Comparison of ENCODE assay signal across 32 mouse cellular contexts in the genomic region with DNA sequence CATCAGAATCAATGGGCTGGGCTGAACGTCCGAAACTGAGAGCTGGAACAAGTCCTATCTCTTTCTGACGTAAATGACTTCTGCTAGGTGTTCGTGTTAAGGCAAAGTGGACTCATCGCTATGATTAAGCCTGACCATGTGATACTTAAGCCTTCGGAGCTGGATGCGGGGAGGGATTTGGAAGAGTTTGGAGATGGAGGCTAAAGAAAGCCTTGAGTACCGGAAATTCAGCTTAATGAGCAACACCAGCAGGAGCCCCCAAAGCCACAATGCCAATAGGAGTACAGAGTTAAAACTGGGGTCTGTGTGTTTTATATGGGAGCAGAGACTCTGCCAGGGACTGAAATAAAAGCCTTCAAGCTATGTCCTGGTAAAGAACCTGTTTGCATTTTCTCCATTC. TPM values are rescaled to one million over a fixed set of nuclear protein-coding genes. Genes with fewer than 3 reads are reported as not detected.
"Had no signal": no experiment of that assay in that cellular context is flagged by ENCODE, and none has a peak within 500 bp of the region (broad histone marks: within the 10 kb centered on the region; RNA-seq: fewer than 3 reads in every experiment).

No protein-coding gene starts in this region.

- H3K27me3 ChIP-seq: limb, embryonic 12.5 days; limb, embryonic 13.5 days; limb, embryonic 15.5 days; liver, embryonic 15.5 days; lung, embryonic 15.5 days; midbrain, embryonic 13.5 days; midbrain, embryonic 15.5 days; neural tube, embryonic 12.5 days had no signal

- H3K9ac ChIP-seq: limb, embryonic 12.5 days; limb, embryonic 13.5 days; limb, embryonic 15.5 days; liver, embryonic 12.5 days; liver, embryonic 13.5 days; liver, embryonic 14.5 days; liver, embryonic 15.5 days; liver, postnatal 0 days; lung, embryonic 14.5 days; lung, embryonic 15.5 days; midbrain, embryonic 12.5 days; midbrain, embryonic 13.5 days; midbrain, embryonic 15.5 days; neural tube, embryonic 12.5 days had no signal

- H3K4me1 ChIP-seq: limb, embryonic 10.5 days; limb, embryonic 13.5 days; limb, embryonic 15.5 days; liver, embryonic 15.5 days; neural tube, embryonic 12.5 days had no signal

- H3K9me3 ChIP-seq: limb, embryonic 10.5 days; limb, embryonic 12.5 days; limb, embryonic 13.5 days; limb, embryonic 15.5 days; liver, embryonic 12.5 days; liver, embryonic 13.5 days; liver, embryonic 15.5 days; lung, embryonic 15.5 days; midbrain, embryonic 10.5 days; midbrain, embryonic 12.5 days; midbrain, embryonic 13.5 days; midbrain, embryonic 15.5 days; neural tube, embryonic 12.5 days had no signal

- H3K4me3 ChIP-seq: limb, embryonic 10.5 days; limb, embryonic 12.5 days; limb, embryonic 13.5 days; limb, embryonic 15.5 days; liver, embryonic 12.5 days; liver, embryonic 13.5 days; liver, embryonic 15.5 days; lung, embryonic 15.5 days; megakaryocyte, embryonic 14.5 days; midbrain, embryonic 10.5 days; midbrain, embryonic 12.5 days; midbrain, embryonic 13.5 days; midbrain, embryonic 15.5 days; myocyte; neural tube, embryonic 12.5 days had no signal

- DNase-seq: left cerebral cortex, postnatal 4 days; liver; liver, embryonic 13.5 days; liver, postnatal 0 days; lung, adult 18-20 months; lung, adult 2 months; lung, embryonic 14.5 days; lung, postnatal 10 days; lung, postnatal 14 days; lung, postnatal 36 days; lung, postnatal 4 days; midbrain, embryonic 14.5 days had no signal

- H3K27ac ChIP-seq: limb, embryonic 10.5 days; limb, embryonic 12.5 days; limb, embryonic 13.5 days; limb, embryonic 15.5 days; liver, embryonic 12.5 days; liver, embryonic 13.5 days; liver, embryonic 14.5 days; liver, embryonic 15.5 days; lung, embryonic 15.5 days; macrophage; midbrain, embryonic 10.5 days; midbrain, embryonic 12.5 days; midbrain, embryonic 13.5 days; midbrain, embryonic 15.5 days; neural tube, embryonic 12.5 days had no signal

- H3K36me3 ChIP-seq: limb, embryonic 10.5 days; limb, embryonic 12.5 days; limb, embryonic 13.5 days; limb, embryonic 15.5 days; liver, embryonic 12.5 days; liver, embryonic 13.5 days; liver, embryonic 15.5 days; lung, embryonic 15.5 days; midbrain, embryonic 10.5 days; midbrain, embryonic 12.5 days; midbrain, embryonic 13.5 days; midbrain, embryonic 15.5 days; neural tube, embryonic 12.5 days had no signal

- H3K4me2 ChIP-seq: limb, embryonic 12.5 days; limb, embryonic 13.5 days; limb, embryonic 15.5 days; liver, embryonic 11.5 days; liver, embryonic 12.5 days; liver, embryonic 13.5 days; liver, embryonic 15.5 days; lung, embryonic 14.5 days; lung, embryonic 15.5 days; midbrain, embryonic 11.5 days; midbrain, embryonic 12.5 days; midbrain, embryonic 13.5 days; midbrain, embryonic 15.5 days; neural tube, embryonic 12.5 days had no signal

- ATAC-seq: liver, embryonic 12.5 days; liver, postnatal 0 days; lung, postnatal 0 days; midbrain, embryonic 13.5 days; midbrain, embryonic 15.5 days; midbrain, embryonic 16.5 days had no signal

RNA-seq across cellular contexts. Expression of a gene that starts 51.7 kb away (rescaled TPM):
- polyA plus RNA-seq: macrophage had no signal
